Mouse (Mus musculus): ENCODE measurements around the gene Pcgf3. TPM values are rescaled to one million over a fixed set of nuclear protein-coding genes. Genes with fewer than 3 reads are reported as not detected.

Pcgf3 gene
- polyA plus RNA-seq, 1 experiment from 2014 or later: 26.5 TPM

- H3K27ac ChIP-seq (ENCODE audit: low read depth): no peak overlapping the region
- DNase-seq: no peak
- 86% methylated on average over 18 of the region's 18 CpGs for WGBS
- H3K4me2 ChIP-seq: no peak overlapping the region
- H3K36me3 ChIP-seq (ENCODE audit: insufficient read depth): peaks cover 81% of the 10 kb centered on the region
- no peak for ATAC-seq (ENCODE audit: insufficient read depth)
- H3K9ac ChIP-seq: no peak overlapping the region
- no peaks in the 10 kb centered on the region for H3K27me3 ChIP-seq (ENCODE audit: insufficient read depth, low read length)
- TF ChIP-seq CTCF (IDR thresholded peaks at IDR 0.05; ENCODE audit: low read depth): no peak
- H3K4me3 ChIP-seq (ENCODE audit: low read depth, low read length): no peak overlapping the region
- H3K9me3 ChIP-seq (ENCODE audit: low read depth, low read length): no peaks in the 10 kb centered on the region
- no peaks in the 10 kb centered on the region for H3K4me1 ChIP-seq (ENCODE audit: insufficient read depth)
Measured at GRCm38 (mm10) chr5:108502286-108502685, 41.3 kb downstream of the Pcgf3 start.

GRCm38 (mm10) chr5:108515581-108516361 lies 54.7 kb downstream of the Pcgf3 start:
- Histone ChIP-seq H3K4me1 (ENCODE audit: insufficient read depth) (no peaks in the 10 kb centered on the region), H3K36me3 (ENCODE audit: insufficient read depth) (no peaks in the 10 kb centered on the region), H3K27me3 (ENCODE audit: insufficient read depth, low read length) (no peaks in the 10 kb centered on the region), H3K4me3 (ENCODE audit: low read depth, low read length) (no peak overlapping the region), H3K27ac (ENCODE audit: low read depth) (no peak overlapping the region), H3K9me3 (ENCODE audit: low read depth, low read length) (no peaks in the 10 kb centered on the region), H3K9ac (no peak overlapping the region), H3K4me2 (no peak overlapping the region)
- DNase-seq: no peak
- 64% methylated on average over 6 of the region's 6 CpGs for WGBS
- ATAC-seq (ENCODE audit: insufficient read depth): no peak
- no peak for TF ChIP-seq CTCF (IDR thresholded peaks at IDR 0.05; ENCODE audit: low read depth)

- H3K36me3 ChIP-seq (ENCODE audit: insufficient read depth): no peaks in the 10 kb centered on the region
- DNase-seq (no peak), ATAC-seq (ENCODE audit: insufficient read depth) (no peak)
- 58% methylated on average over 3 of the region's 3 CpGs for WGBS
- no peaks in the 10 kb centered on the region for H3K27me3 ChIP-seq (ENCODE audit: insufficient read depth, low read length)
- H3K4me2 ChIP-seq: no peak overlapping the region
- no peak for TF ChIP-seq CTCF (IDR thresholded peaks at IDR 0.05; ENCODE audit: low read depth)
- no peak overlapping the region for H3K27ac ChIP-seq (ENCODE audit: low read depth)
- no peaks in the 10 kb centered on the region for H3K9me3 ChIP-seq (ENCODE audit: low read depth, low read length)
- H3K9ac ChIP-seq: no peak overlapping the region
- no peaks in the 10 kb centered on the region for H3K4me1 ChIP-seq (ENCODE audit: insufficient read depth)
- no peak overlapping the region for H3K4me3 ChIP-seq (ENCODE audit: low read depth, low read length)
Measured at GRCm38 (mm10) chr5:108516655-108517054, 55.6 kb downstream of the Pcgf3 start.

GRCm38 (mm10) chr5:108518106-108518885 lies 57.3 kb downstream of the Pcgf3 start:
- Histone ChIP-seq H3K4me2 (no peak overlapping the region), H3K27me3 (ENCODE audit: insufficient read depth, low read length) (no peaks in the 10 kb centered on the region), H3K4me1 (ENCODE audit: insufficient read depth) (no peaks in the 10 kb centered on the region), H3K9ac (no peak overlapping the region), H3K4me3 (ENCODE audit: low read depth, low read length) (no peak overlapping the region), H3K36me3 (ENCODE audit: insufficient read depth) (no peaks in the 10 kb centered on the region), H3K9me3 (ENCODE audit: low read depth, low read length) (no peaks in the 10 kb centered on the region), H3K27ac (ENCODE audit: low read depth) (no peak overlapping the region)
- 69% methylated on average over 9 of the region's 9 CpGs for WGBS
- DNase-seq: no peak
- TF ChIP-seq CTCF (IDR thresholded peaks at IDR 0.05; ENCODE audit: low read depth): no peak
- ATAC-seq (ENCODE audit: insufficient read depth): no peak

- DNase-seq (no peak), ATAC-seq (ENCODE audit: insufficient read depth) (no peak)
- Histone ChIP-seq H3K27me3 (ENCODE audit: insufficient read depth, low read length) (no peaks in the 10 kb centered on the region), H3K27ac (ENCODE audit: low read depth) (no peak overlapping the region), H3K4me1 (ENCODE audit: insufficient read depth) (no peaks in the 10 kb centered on the region), H3K4me3 (ENCODE audit: low read depth, low read length) (no peak overlapping the region), H3K4me2 (no peak overlapping the region), H3K9ac (no peak overlapping the region), H3K36me3 (ENCODE audit: insufficient read depth) (no peaks in the 10 kb centered on the region), H3K9me3 (ENCODE audit: low read depth, low read length) (no peaks in the 10 kb centered on the region)
- 65% methylated on average over 5 of the region's 5 CpGs for WGBS
- no peak for TF ChIP-seq CTCF (IDR thresholded peaks at IDR 0.05; ENCODE audit: low read depth)
Measured at GRCm38 (mm10) chr5:108518951-108519350, 57.9 kb downstream of the Pcgf3 start.

GRCm38 (mm10) chr5:108520153-108520552 lies 59.1 kb downstream of the Pcgf3 start:
- no peaks in the 10 kb centered on the region for H3K4me1 ChIP-seq (ENCODE audit: insufficient read depth)
- TF ChIP-seq CTCF (IDR thresholded peaks at IDR 0.05; ENCODE audit: low read depth): no peak
- H3K27me3 ChIP-seq (ENCODE audit: insufficient read depth, low read length): no peaks in the 10 kb centered on the region
- no peak for DNase-seq
- no peak overlapping the region for H3K4me3 ChIP-seq (ENCODE audit: low read depth, low read length)
- 80% methylated on average over 7 of the region's 7 CpGs for WGBS
- no peak overlapping the region for H3K9ac ChIP-seq
- ATAC-seq (ENCODE audit: insufficient read depth): no peak
- no peak overlapping the region for H3K27ac ChIP-seq (ENCODE audit: low read depth)
- no peaks in the 10 kb centered on the region for H3K36me3 ChIP-seq (ENCODE audit: insufficient read depth)
- H3K9me3 ChIP-seq (ENCODE audit: low read depth, low read length): no peaks in the 10 kb centered on the region
- no peak overlapping the region for H3K4me2 ChIP-seq

GRCm38 (mm10) chr5:108521016-108521415 lies 60.0 kb downstream of the Pcgf3 start:
- Histone ChIP-seq H3K9ac (no peak overlapping the region), H3K27me3 (ENCODE audit: insufficient read depth, low read length) (no peaks in the 10 kb centered on the region), H3K4me2 (no peak overlapping the region), H3K36me3 (ENCODE audit: insufficient read depth) (no peaks in the 10 kb centered on the region), H3K4me1 (ENCODE audit: insufficient read depth) (no peaks in the 10 kb centered on the region), H3K4me3 (ENCODE audit: low read depth, low read length) (no peak overlapping the region), H3K9me3 (ENCODE audit: low read depth, low read length) (no peaks in the 10 kb centered on the region), H3K27ac (ENCODE audit: low read depth) (no peak overlapping the region)
- TF ChIP-seq CTCF (IDR thresholded peaks at IDR 0.05; ENCODE audit: low read depth): no peak
- DNase-seq: no peak
- 63% methylated on average over 2 of the region's 2 CpGs for WGBS
- no peak for ATAC-seq (ENCODE audit: insufficient read depth)
